Mouse (Mus musculus) embryonic facial prominence, embryonic 11.5 days (tissue): ENCODE measurements around the gene Uqcr11. TPM values are rescaled to one million over a fixed set of nuclear protein-coding genes. Genes with fewer than 3 reads are reported as not detected.

Source experiments
- ATAC-seq: fragments of 200-750 bp; cut with Nextera tagmentation; replicated peaks from 2 replicates; pipeline ENCODE4 v1.8.0; 2017; ENCODE audit warnings: low read depth; ENCODE audit not compliant: insufficient number of reproducible peaks, low FRiP score, low TSS enrichment
- DNase-seq: peaks from one replicate; pipeline ENCODE4 v3.0.0-alpha.2; 2015; ENCODE audit warnings: low spot score
- H3K27ac ChIP-seq: fragments of 300-500 bp; sonication (generic); replicated peaks from 2 replicates; pipeline ENCODE4 v1.5.1; 2014; ENCODE audit warnings: mild to moderate bottlenecking, low read depth, low read length, control low read depth
- H3K27me3 ChIP-seq: fragments of 300-500 bp; sonication (generic); 2 replicates; pipeline ENCODE4 v1.6.1; 2014; ENCODE audit warnings: mild to moderate bottlenecking, low read length, moderate library complexity, mixed read lengths; ENCODE audit not compliant: control insufficient read depth, insufficient read depth
- H3K36me3 ChIP-seq: fragments of 300-500 bp; sonication (generic); replicated peaks from 2 replicates; pipeline ENCODE4 v1.6.1; 2014; ENCODE audit warnings: low read depth, mild to moderate bottlenecking, low read length, moderate library complexity, mixed read lengths; ENCODE audit not compliant: control insufficient read depth, insufficient read depth
- H3K4me1 ChIP-seq: fragments of 300-500 bp; sonication (generic); 2 replicates; pipeline ENCODE4 v1.6.1; 2014; ENCODE audit warnings: low read length, mixed read lengths; ENCODE audit not compliant: control insufficient read depth, insufficient read depth
- H3K4me2 ChIP-seq: fragments of 300-500 bp; sonication (generic); 2 replicates; pipeline ENCODE4 v1.6.1; 2014; ENCODE audit warnings: low read depth, mild to moderate bottlenecking, control low read depth, low read length, moderate library complexity
- H3K4me3 ChIP-seq: fragments of 300-500 bp; sonication (generic); 2 replicates; pipeline ENCODE4 v1.5.1; 2014; ENCODE audit warnings: low read depth, low read length, control low read depth
- H3K9ac ChIP-seq: fragments of 300-500 bp; sonication (generic); replicated peaks from 2 replicates; pipeline ENCODE4 v1.6.1; 2014; ENCODE audit warnings: mild to moderate bottlenecking, control low read depth, low read length
- H3K9me3 ChIP-seq: fragments of 300-500 bp; sonication (generic); replicated peaks from 2 replicates; pipeline ENCODE4 v1.6.1; 2016; ENCODE audit warnings: mild to moderate bottlenecking, low read length, inconsistent platforms, mixed read lengths; ENCODE audit not compliant: control insufficient read depth
- WGBS: fragments of 180-500 bp; shearing (Covaris S2); extraction: QIAGEN DNeasy Blood & Tissue Kit; methylation state at CpG from one replicate; pipeline ENCODE4 v1.1.7; 2014; 5-methylcytosine and 5-hydroxymethylcytosine counted together
- polyA plus RNA-seq: library from polyadenylated mRNA; unstranded; fragments of >200 nt; fragmentation: Nextera tagmentation; extraction: Ambion mirVana; gene quantifications from 2 replicates; pipeline ENCODE4 v1.2.1, GENCODE M21; 2014

Gene Uqcr11
- polyA plus RNA-seq, 1 experiment from 2014 or later, result 377 TPM

DNA sequence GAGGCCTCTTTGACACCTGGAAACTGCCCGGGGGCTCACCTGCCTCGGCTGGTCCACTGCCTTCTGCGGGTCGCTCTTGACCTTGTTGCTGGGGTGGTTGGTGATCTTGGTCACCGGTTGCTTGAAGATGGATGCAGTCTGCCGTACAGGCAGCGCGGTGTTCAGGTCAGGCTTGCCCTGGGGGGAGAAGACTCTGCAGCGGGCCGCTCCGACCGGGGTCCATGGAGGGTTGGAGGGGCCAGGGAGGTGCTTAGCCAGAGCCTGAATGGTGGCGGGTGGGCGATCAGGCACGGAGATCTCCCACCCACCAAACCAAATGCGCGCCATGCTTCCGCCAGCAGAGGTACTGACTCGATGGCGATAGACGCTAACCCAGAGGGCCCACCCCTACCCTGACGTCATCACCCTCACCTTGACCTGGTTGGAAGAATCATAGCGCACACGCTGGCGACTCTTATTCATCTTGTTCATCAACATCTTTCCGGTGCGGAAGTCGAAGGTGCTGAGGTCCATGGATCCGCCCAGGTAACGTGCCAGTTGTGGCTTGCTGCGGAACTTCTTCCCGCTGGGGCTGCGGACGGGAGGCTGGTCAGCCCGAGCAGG is 11.5 kb downstream of the Uqcr11 start:
- no peak for ATAC-seq

DNA sequence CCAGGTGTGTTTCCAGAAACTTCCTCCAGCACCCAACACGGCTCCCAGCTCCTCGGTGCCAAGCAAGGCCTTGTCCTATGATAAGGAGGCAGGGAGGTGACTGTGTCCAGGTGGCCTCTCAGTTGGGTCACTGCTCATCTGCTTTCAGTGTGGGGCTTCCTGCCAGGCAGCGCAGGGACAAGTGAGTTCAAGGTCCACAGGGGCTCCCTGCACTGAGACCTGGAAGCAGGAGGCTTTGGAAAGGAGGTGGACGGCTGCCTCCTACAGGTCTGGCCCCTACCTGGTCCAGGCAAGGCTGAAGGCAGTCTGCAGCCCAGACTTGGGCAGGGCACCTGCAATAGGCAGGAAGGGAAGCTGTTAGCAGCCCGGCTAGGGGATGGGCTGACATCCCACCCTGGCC is 13.9 kb downstream of the Uqcr11 start:
- H3K9me3 ChIP-seq, result no peaks in the 10 kb centered on the region
- ATAC-seq (no peak), DNase-seq (no peak)
- H3K9ac ChIP-seq, result no peak overlapping the region
- no peak overlapping the region for H3K4me2 ChIP-seq
- H3K4me3 ChIP-seq, result no peak overlapping the region
- peaks cover 31% of the 10 kb centered on the region for H3K36me3 ChIP-seq
- no peak overlapping the region for H3K27ac ChIP-seq
- no peaks in the 10 kb centered on the region for H3K27me3 ChIP-seq
- 87% methylated on average over 5 of the region's 5 CpGs for WGBS
- peaks cover 7% of the 10 kb centered on the region for H3K4me1 ChIP-seq

More for the DNA sequence above, 11.5 kb downstream of the Uqcr11 start:
- Histone ChIP-seq H3K36me3 (peaks cover 30% of the 10 kb centered on the region), H3K27me3 (no peaks in the 10 kb centered on the region), H3K4me2 (no peak overlapping the region), H3K27ac (no peak overlapping the region), H3K4me3 (no peak overlapping the region), H3K9ac (no peak overlapping the region), H3K4me1 (no peaks in the 10 kb centered on the region; the same call in 1 of the 2 replicates), H3K9me3 (no peaks in the 10 kb centered on the region)
- 93% methylated on average over 35 of the region's 35 CpGs for WGBS
- DNase-seq, result no peak

DNA sequence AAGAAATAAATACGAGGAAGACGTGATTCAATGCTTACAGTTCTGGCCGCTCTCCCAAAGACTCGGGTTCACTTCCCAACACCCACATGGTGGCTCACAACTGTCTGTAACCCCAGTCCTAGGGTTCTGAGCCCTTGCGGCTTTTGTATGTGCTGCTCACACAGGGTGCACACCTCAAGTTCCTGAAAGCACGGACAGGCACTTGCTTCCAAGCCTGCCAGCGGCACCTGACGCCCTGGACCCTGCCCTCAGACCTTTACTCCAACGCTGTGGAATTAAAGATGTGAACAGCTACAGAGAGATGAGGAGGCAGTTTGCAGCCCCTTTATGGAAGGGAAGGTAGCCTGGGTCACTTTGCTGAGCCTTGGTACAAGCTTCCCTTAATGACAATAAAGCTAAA is 15.9 kb downstream of the Uqcr11 start:
- peaks cover 31% of the 10 kb centered on the region for H3K36me3 ChIP-seq
- no peaks in the 10 kb centered on the region for H3K27me3 ChIP-seq
- H3K4me1 ChIP-seq, result peaks cover 7% of the 10 kb centered on the region
- H3K27ac ChIP-seq, result no peak overlapping the region
- no peaks in the 10 kb centered on the region for H3K9me3 ChIP-seq
- DNase-seq (no peak), ATAC-seq (no peak)
- WGBS, result 90% methylated on average over 9 of the region's 9 CpGs
- H3K4me3 ChIP-seq, result no peak overlapping the region
- H3K9ac ChIP-seq, result no peak overlapping the region
- no peak overlapping the region for H3K4me2 ChIP-seq

DNA sequence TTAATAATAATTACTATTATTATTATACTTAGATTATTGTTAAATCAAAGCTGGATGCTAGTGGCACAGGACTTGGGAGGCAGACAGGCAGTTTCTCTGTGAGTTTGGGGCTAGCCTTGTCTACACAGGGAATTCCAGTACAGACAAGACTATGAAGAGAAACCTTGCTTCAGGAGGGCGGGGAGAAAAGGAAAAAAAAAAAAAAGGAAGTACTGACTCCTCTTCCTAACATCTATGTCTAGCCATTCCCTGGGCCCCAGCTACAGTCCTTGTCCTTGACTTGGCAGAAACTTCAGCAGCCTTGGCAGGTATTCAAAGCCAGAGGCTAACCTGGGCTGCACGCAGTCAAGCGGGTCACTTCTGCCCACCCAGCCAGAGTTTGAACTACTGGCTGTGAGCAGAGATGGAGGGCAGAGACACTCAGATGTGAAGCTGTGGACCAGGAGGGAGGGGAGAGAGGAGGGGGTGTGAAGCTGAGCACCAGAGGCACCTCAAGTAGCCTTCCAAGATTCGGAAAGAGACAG is 17.4 kb downstream of the Uqcr11 start:
- Histone ChIP-seq H3K27ac (no peak overlapping the region), H3K9me3 (no peaks in the 10 kb centered on the region), H3K4me3 (no peak overlapping the region), H3K27me3 (no peaks in the 10 kb centered on the region), H3K4me2 (no peak overlapping the region), H3K36me3 (peaks cover 30% of the 10 kb centered on the region), H3K9ac (no peak overlapping the region), H3K4me1 (peaks cover 14% of the 10 kb centered on the region)
- DNase-seq (no peak), ATAC-seq (no peak)
- 80% methylated on average over 4 of the region's 4 CpGs for WGBS

DNA sequence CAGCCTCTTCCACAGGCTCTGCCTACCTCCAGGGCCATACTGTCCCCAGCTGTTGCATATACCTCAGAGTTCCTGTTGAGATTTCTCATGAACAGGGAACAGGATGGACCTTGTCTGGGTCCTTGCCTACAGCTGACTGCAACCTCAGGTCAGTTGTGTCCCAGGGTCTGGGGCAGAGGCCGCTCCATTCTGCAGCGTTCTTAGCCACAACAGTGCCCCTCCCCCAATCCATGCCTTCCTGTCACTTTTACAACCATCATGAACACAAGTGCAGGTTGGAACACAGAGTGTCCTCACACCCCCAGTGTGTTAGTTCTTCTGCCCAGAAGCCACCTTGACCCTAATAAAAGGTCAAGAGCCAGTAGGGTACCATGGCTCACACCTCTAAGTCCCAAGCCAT is 17.9 kb downstream of the Uqcr11 start:
- 34% methylated on average over 2 of the region's 2 CpGs for WGBS
- no peak for ATAC-seq
- H3K4me3 ChIP-seq, result no peak overlapping the region; the same call in 1 of the 2 replicates

DNA sequence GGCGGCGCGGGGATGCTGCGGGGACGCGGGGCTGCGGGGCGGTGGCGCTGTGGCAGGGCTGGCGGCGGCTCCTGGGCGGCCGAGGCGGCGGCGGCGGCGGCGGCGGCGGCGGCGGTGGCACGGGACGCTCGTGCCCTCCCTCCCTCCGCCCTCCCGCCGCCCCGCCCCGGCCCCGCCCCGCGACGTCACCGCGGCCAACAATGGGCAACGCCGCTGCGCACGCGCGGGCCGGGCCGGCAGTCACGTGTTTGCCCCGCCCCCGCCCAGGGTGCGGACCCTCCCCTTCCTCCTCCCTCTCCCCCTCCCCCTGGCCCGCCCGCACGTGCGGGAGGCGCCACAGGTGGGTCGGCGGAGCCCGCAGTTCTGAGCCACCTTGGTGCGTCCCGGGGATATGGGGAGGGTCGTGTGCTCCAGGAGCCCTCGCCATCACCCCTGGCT is 19.1 kb downstream of the Uqcr11 start, which contains the start of gene Mex3d:
Mex3d (minus strand) TSS at position 138 of the 438 bp plus-strand sequence.
- peak within 1 kb of the TSS; percentile 93 for H3K4me2 ChIP-seq
- ATAC-seq (peak; percentile 29; the same call in 1 of the 2 replicates), DNase-seq (peak; percentile 91)
- peak within 1 kb of the TSS; percentile 99 for H3K4me3 ChIP-seq
- H3K36me3 ChIP-seq, result peaks cover 17% of the 10 kb centered on the region
- peaks cover 18% of the 10 kb centered on the region for H3K4me1 ChIP-seq
- no peaks in the 10 kb centered on the region for H3K27me3 ChIP-seq
- peak within 1 kb of the TSS; percentile 78 for H3K27ac ChIP-seq
- 0% methylated on average over 24 of the region's 61 CpGs for WGBS
- peak within 1 kb of the TSS; percentile 97 for H3K9ac ChIP-seq
- H3K9me3 ChIP-seq, result no peaks in the 10 kb centered on the region

More for the DNA sequence above, 17.9 kb downstream of the Uqcr11 start:
- no peaks in the 10 kb centered on the region for H3K27me3 ChIP-seq
- no peak for DNase-seq
- H3K9ac ChIP-seq, result peak overlapping the region; percentile 97; the same call in 1 of the 2 replicates
- H3K9me3 ChIP-seq, result no peaks in the 10 kb centered on the region
- H3K36me3 ChIP-seq, result peaks cover 25% of the 10 kb centered on the region
- H3K4me2 ChIP-seq, result no peak overlapping the region
- no peak overlapping the region for H3K27ac ChIP-seq
- H3K4me1 ChIP-seq, result peaks cover 18% of the 10 kb centered on the region

DNA sequence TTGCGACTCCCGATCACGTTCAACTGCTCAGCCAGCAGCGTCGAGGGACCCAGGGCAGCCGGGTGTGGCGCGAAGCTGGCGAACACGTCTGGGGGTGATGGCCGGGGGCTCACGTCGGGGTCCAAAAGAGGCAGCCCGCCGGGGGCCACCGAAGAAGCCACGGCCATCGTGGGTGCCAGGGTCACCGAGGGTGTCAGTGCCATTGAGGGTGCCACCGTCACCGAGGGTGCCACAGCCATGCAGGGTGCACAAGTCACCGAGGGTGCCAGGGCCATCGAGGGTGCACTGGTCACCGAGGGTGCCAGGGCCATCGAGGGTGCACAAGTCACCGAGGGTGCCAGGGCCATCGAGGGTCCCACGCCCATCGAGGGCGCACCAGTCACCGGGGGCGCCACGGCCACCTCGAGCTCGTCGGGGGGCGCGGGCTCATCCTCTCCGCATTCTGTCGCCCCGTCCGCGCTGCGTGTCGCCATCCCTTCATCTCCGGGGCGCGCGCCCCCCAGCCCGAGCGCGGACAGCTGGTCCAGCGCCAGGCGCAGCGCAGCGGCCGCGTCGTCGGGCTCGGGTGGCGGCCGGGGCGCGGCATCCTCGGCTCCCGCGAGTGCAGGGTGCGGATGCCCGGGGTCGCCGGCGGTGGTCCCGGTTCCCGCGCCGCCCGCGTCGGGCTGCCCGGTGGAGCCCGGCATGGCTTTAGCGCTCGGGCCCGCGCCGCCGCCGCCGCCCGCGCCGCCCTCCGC is 19.7 kb downstream of the Uqcr11 start:
- 0% methylated on average over 66 of the region's 94 CpGs for WGBS
- Histone ChIP-seq H3K27me3 (no peaks in the 10 kb centered on the region), H3K4me1 (peaks cover 18% of the 10 kb centered on the region), H3K9ac (peak overlapping the region; percentile 97), H3K27ac (peak overlapping the region; percentile 78), H3K4me2 (peak overlapping the region; percentile 93), H3K36me3 (peaks cover 11% of the 10 kb centered on the region), H3K4me3 (peak overlapping the region; percentile 99), H3K9me3 (no peaks in the 10 kb centered on the region)
- no peak for ATAC-seq
- DNase-seq, result peak; percentile 26
